Mouse (Mus musculus): ENCODE measurements at regions not wholly inside any gene's neighbourhood (a gene's known extent, or its start where the extent isn't known, plus 50 kb on each side); places are given as distances from the start of the nearest gene placed in this dataset.

DNA sequence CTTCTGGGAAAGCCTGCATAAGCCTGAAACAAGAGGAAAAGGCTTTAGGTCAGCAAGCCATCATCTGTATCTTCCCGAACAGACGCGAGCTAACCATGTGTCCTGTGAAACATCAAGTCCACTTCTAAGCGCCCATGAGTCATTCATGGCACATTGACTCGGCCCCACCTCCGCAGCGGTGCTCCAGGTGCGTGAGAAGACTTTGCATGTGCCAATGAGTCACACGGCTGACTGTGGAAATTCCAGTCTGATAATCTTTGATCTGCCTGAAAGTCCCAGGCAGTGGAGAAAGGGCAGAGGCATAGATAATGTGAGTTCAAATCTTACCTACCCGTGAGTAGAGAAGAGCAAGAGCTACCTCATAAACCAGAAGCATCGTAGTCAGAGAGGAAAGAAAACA is 137.8 kb downstream of the Pfkfb3 start:
- Histone ChIP-seq H3K79me2 (ENCODE audit: control insufficient read depth, insufficient read depth, low read length, poor library complexity) (no peaks in the 10 kb centered on the region), H3K36me3 (ENCODE audit: control insufficient read depth in 1 of 2, insufficient read depth in 2 of 2, low read length in 2 of 2) (0 out of 4 replicates have a peak, but pooled peaks cover 0 to 3% of the 10 kb centered on the region in 2 experiments), H3K27ac (ENCODE audit: control insufficient read depth, low read depth, low read length) (no peak overlapping the region), H3K9me3 (replicated peaks; ENCODE audit: insufficient read depth, low read length) (no peaks in the 10 kb centered on the region), H3K4me1 (ENCODE audit: control insufficient read depth in 1 of 2, insufficient read depth in 2 of 2, low read length in 2 of 2) (peaks cover 0 to 3% of the 10 kb centered on the region in 2 experiments; a peak in 2 of 4 replicates), H3K9ac (ENCODE audit: control insufficient read depth, low read depth, low read length, poor library complexity, severe bottlenecking) (no peak overlapping the region), H3K27me3 (ENCODE audit: control insufficient read depth in 1 of 2, insufficient read depth in 2 of 2, low read length in 2 of 2) (no peaks in the 10 kb centered on the region; a peak in 1 of 4 replicates), H3K4me3 (ENCODE audit: control insufficient read depth in 1 of 2, insufficient read depth in 1 of 2, low read depth in 2 of 2, low read length in 2 of 2) (no peak overlapping the region)
- no peak for TF ChIP-seq POLR2A (IDR thresholded peaks at IDR 0.05; ENCODE audit: control insufficient read depth in 1 of 2, insufficient read depth in 1 of 2, low read depth in 1 of 2, low read length in 2 of 2, poor library complexity in 1 of 2)
- no peak for TF ChIP-seq HCFC1 (IDR thresholded peaks at IDR 0.05; ENCODE audit: low read depth, low read length)
- no peak for TF ChIP-seq USF2 (IDR thresholded peaks at IDR 0.05; ENCODE audit: borderline replicate concordance in 1 of 2, insufficient read depth in 1 of 2, low read depth in 1 of 2, low read length in 2 of 2)
- no peak for TF ChIP-seq ZC3H11A (IDR thresholded peaks at IDR 0.05; ENCODE audit: low read depth, low read length)
- no peak for TF ChIP-seq TBP (IDR thresholded peaks at IDR 0.05; ENCODE audit: low read depth, low read length)
- no peak for TF ChIP-seq MEF2A (IDR thresholded peaks at IDR 0.05; ENCODE audit: extremely low read depth, insufficient replicate concordance, low read depth, low read length, poor library complexity, severe bottlenecking)
- TF ChIP-seq CHD1 (IDR thresholded peaks at IDR 0.05; ENCODE audit: low read depth, low read length), result no peak
- no peak for TF ChIP-seq GABPA (IDR thresholded peaks at IDR 0.05; ENCODE audit: low read depth, low read length)
- no peak for TF ChIP-seq MXI1 (IDR thresholded peaks at IDR 0.05; ENCODE audit: low read depth, low read length)
- no peak for TF ChIP-seq ETS1 (IDR thresholded peaks at IDR 0.05; ENCODE audit: low read depth, low read length)
- TF ChIP-seq CHD2 (IDR thresholded peaks at IDR 0.05; ENCODE audit: low read length), result no peak
- no peak for TF ChIP-seq CTCF (IDR thresholded peaks at IDR 0.05 in 2 of 3, conservative IDR thresholded peaks at IDR 0.05 in 1 of 3; ENCODE audit: control insufficient read depth in 1 of 3, insufficient read depth in 1 of 3, low read depth in 2 of 3, low read length in 3 of 3, poor library complexity in 1 of 3, severe bottlenecking in 1 of 3)
- TF ChIP-seq TCF12 (IDR thresholded peaks at IDR 0.05; ENCODE audit: low read depth, low read length), result no peak
- no peak for TF ChIP-seq EP300 (IDR thresholded peaks at IDR 0.05; ENCODE audit: low read depth in 1 of 2, low read length in 2 of 2)
- no peak for DNase-seq (ENCODE audit: low read depth, low spot score)

DNA sequence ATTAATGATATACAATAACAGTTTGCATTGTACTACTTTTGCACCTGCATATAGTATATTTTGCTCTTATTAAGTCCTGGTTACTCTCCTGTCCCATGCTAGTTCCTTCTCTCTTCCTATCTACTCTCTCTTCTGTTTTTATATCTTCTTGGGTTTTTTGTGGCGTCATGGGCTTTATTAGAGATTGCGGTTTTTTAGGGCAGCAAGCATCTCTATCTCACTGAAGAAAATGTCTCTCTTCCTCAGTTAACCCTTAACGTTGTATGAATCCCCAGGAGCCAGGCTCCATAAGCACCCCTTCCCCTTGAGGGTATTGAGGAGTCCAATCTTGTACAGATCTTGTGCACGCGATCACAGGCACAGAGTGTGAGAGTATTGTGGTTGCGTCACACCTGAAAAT is 141.4 kb downstream of the Pfkfb3 start:
- H3K36me3 ChIP-seq (ENCODE audit: control insufficient read depth in 1 of 2, insufficient read depth in 2 of 2, low read length in 2 of 2), result 0 out of 4 replicates have a peak, but pooled peaks cover 0 to 3% of the 10 kb centered on the region in 2 experiments
- H3K27me3 ChIP-seq (ENCODE audit: control insufficient read depth in 1 of 2, insufficient read depth in 2 of 2, low read length in 2 of 2), result no peaks in the 10 kb centered on the region
- no peak for TF ChIP-seq USF1 (IDR thresholded peaks at IDR 0.05; ENCODE audit: low read depth, low read length)
- TF ChIP-seq RCOR1 (IDR thresholded peaks at IDR 0.05; ENCODE audit: low read depth, low read length), result peak; percentile 62; the same call in 1 of the 2 replicates
- TF ChIP-seq SMC3 (IDR thresholded peaks at IDR 0.05; ENCODE audit: low read depth, low read length), result no peak
- TF ChIP-seq BHLHE40 (IDR thresholded peaks at IDR 0.05; ENCODE audit: borderline replicate concordance, low read depth, low read length), result no peak
- TF ChIP-seq JUND (IDR thresholded peaks at IDR 0.05; ENCODE audit: low read depth, low read length), result no peak
- TF ChIP-seq GATA1 (IDR thresholded peaks at IDR 0.05; ENCODE audit: low read depth, low read length), result 0 out of 2 replicates have a peak, but pooled peaks have one; percentile 16
- TF ChIP-seq TAL1 (IDR thresholded peaks at IDR 0.05; ENCODE audit: low read length), result no peak
- no peak for TF ChIP-seq MXI1 (IDR thresholded peaks at IDR 0.05; ENCODE audit: low read depth, low read length)
- no peak for TF ChIP-seq SIN3A (IDR thresholded peaks at IDR 0.05; ENCODE audit: low read length)
- no peak for TF ChIP-seq MYC (IDR thresholded peaks at IDR 0.05; ENCODE audit: low read depth, low read length)
- TF ChIP-seq CHD1 (IDR thresholded peaks at IDR 0.05; ENCODE audit: low read depth, low read length), result no peak
- TF ChIP-seq EP300 (IDR thresholded peaks at IDR 0.05; ENCODE audit: low read depth in 1 of 2, low read length in 2 of 2), result peak; percentile 39 to 56; a peak in 3 of 4 replicates
- TF ChIP-seq ZMIZ1 (IDR thresholded peaks at IDR 0.05; ENCODE audit: low read depth, low read length), result no peak
- 0 out of 2 replicates have a peak, but pooled peaks have one; percentile 16 for TF ChIP-seq ETS1 (IDR thresholded peaks at IDR 0.05; ENCODE audit: low read depth, low read length)
- no peak for TF ChIP-seq USF2 (IDR thresholded peaks at IDR 0.05; ENCODE audit: borderline replicate concordance in 1 of 2, insufficient read depth in 1 of 2, low read depth in 1 of 2, low read length in 2 of 2)
- H3K27ac ChIP-seq (ENCODE audit: control insufficient read depth, low read depth, low read length), result no peak overlapping the region
- no peak overlapping the region for H3K9ac ChIP-seq (ENCODE audit: control insufficient read depth, low read depth, low read length, poor library complexity, severe bottlenecking)
- H3K4me1 ChIP-seq (ENCODE audit: control insufficient read depth in 1 of 2, insufficient read depth in 2 of 2, low read length in 2 of 2), result peaks cover 0 to 3% of the 10 kb centered on the region in 2 experiments; a peak in 2 of 4 replicates
- H3K79me2 ChIP-seq (ENCODE audit: control insufficient read depth, insufficient read depth, low read length, poor library complexity), result no peaks in the 10 kb centered on the region
- no peaks in the 10 kb centered on the region for H3K9me3 ChIP-seq (replicated peaks; ENCODE audit: insufficient read depth, low read length)
- peak; percentile 34 for DNase-seq (ENCODE audit: low read depth, low spot score)
- no peak overlapping the region for H3K4me3 ChIP-seq (ENCODE audit: control insufficient read depth in 1 of 2, insufficient read depth in 1 of 2, low read depth in 2 of 2, low read length in 2 of 2)
